Mouse (Mus musculus) intestine, embryonic 16.5 days (tissue): ENCODE measurements at regions not wholly inside any gene's neighbourhood (a gene's known extent, or its start where the extent isn't known, plus 50 kb on each side); places are given as distances from the start of the nearest gene placed in this dataset.

Experiments
- ATAC-seq: fragments of 200-750 bp; cut with Nextera tagmentation; 2 replicates; pipeline ENCODE4 v1.8.0; 2017; ENCODE audit warnings: moderate TSS enrichment, moderate library complexity
- H3K27ac ChIP-seq: fragments of 300-500 bp; sonication (generic); 2 replicates; pipeline ENCODE4 v1.5.1; 2014; ENCODE audit warnings: mild to moderate bottlenecking, low read length
- H3K27me3 ChIP-seq: fragments of 300-500 bp; sonication (generic); replicated peaks from 2 replicates; pipeline ENCODE4 v1.6.1; 2014; ENCODE audit warnings: low read length, control low read depth, mixed read lengths; ENCODE audit not compliant: control insufficient read depth, insufficient read depth
- H3K36me3 ChIP-seq: fragments of 300-500 bp; sonication (generic); 2 replicates; pipeline ENCODE4 v1.6.1; 2014; ENCODE audit warnings: low read length, control low read depth; ENCODE audit not compliant: control insufficient read depth, insufficient read depth
- H3K4me1 ChIP-seq: fragments of 300-500 bp; sonication (generic); 2 replicates; pipeline ENCODE4 v1.6.1; 2014; ENCODE audit warnings: low read length, control low read depth, mixed read lengths; ENCODE audit not compliant: control insufficient read depth, insufficient read depth
- H3K4me2 ChIP-seq: fragments of 300-500 bp; sonication (generic); 2 replicates; pipeline ENCODE4 v1.6.1; 2014; ENCODE audit warnings: low read depth, low read length, control low read depth
- H3K4me3 ChIP-seq: fragments of 300-500 bp; sonication (generic); 2 replicates; pipeline ENCODE4 v1.5.1; 2014; ENCODE audit warnings: mild to moderate bottlenecking, low read length
- H3K9ac ChIP-seq: fragments of 300-500 bp; sonication (generic); 2 replicates; pipeline ENCODE4 v1.6.1; 2014; ENCODE audit warnings: low read depth, low read length
- H3K9me3 ChIP-seq: fragments of 300-500 bp; sonication (generic); 2 replicates; pipeline ENCODE4 v1.6.1; 2016; ENCODE audit warnings: low read length, control low read depth; ENCODE audit not compliant: control insufficient read depth
- WGBS: fragments of 180-500 bp; shearing (Covaris S2); extraction: QIAGEN DNeasy Blood & Tissue Kit; methylation state at CpG from one replicate; pipeline ENCODE4 v1.1.7; 2014; 5-methylcytosine and 5-hydroxymethylcytosine counted together

DNA sequence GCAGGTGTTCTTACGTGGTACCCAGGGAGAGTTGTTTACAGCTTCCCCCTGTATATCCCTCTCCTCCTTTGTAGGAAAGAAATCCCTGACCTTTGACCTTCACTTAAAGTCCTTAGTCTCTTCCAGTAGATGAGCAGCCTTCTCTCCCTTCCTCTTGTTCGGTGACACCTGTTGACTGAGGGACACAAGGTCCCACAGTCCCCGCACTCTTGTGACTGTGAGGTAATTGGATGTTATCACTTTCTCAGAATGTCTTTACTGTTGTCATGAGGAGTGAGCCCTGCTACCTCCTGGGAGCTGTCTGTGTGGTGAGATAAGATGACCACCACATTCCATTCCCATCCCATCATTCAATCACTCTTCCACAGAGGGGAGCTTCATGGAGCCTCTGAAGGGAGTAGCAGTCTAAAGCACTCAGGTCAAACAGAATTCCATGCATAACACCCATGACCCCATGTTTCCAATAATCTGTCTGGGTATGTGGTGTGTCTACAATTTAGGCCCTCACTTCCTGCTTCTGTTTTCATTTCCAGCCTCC, 218.8 kb upstream of the Serp2 start:
- H3K4me2 ChIP-seq = no peak overlapping the region
- WGBS = 61% methylated on average over 3 of the region's 3 CpGs
- no peak overlapping the region for H3K27ac ChIP-seq
- H3K4me1 ChIP-seq = peaks cover 5% of the 10 kb centered on the region
- H3K27me3 ChIP-seq = no peaks in the 10 kb centered on the region
- no peaks in the 10 kb centered on the region for H3K36me3 ChIP-seq
- no peak overlapping the region for H3K4me3 ChIP-seq
- ATAC-seq = no peak
- H3K9ac ChIP-seq = no peak overlapping the region
- no peaks in the 10 kb centered on the region for H3K9me3 ChIP-seq

DNA sequence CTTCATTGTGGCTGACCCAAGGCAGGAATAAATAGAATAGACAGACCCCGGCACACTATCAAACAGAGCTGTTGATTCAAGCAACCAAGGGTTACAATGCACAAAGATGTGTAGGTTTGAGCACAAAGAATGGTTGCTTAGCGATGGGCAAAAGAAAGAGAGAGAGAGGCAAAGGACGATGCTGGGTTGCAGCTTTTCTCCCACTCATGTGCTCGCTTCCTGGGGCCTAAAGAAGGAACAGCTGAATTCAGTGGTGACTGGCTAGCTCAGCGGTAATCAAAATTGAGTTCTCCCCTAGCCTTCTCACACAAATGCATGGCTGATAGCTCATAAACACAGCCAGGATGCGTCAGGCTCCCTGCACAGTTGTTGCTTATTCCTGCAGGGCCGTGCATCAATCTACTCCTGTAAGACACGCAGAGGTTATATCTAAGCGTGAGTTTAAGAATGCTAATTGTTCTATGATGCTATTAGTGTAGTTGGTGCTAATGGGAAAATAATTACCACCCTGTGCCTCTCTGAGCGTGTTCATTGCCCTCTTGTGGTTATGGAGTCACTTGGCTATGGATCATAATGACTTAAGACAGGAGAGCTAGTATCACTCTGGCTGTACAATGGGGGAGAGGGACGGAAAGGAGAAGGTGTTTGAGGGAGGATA, 216.2 kb upstream of the Serp2 start:
- H3K4me1 ChIP-seq = no peaks in the 10 kb centered on the region

DNA sequence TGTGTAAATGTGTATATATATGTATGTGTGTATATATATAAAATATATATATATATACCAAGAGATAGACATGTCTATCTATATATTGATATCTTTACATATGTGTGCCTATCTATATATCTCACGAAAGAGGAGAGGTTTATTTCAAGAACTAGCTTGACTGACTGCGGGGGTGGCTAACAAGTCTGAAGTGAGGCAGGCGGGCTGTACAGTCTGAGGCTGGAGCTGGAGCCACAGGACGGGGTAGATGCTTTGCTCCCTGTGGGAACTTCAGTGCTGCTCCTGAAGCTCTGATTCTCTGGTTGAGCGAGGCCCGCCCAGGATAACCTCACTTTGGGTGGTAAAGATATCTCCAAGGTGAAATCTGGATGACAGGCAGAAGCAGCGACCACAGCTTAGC, 213.4 kb upstream of the Serp2 start:
- H3K4me2 ChIP-seq = no peak overlapping the region

More for the DNA sequence above, 216.2 kb upstream of the Serp2 start:
- no peaks in the 10 kb centered on the region for H3K9me3 ChIP-seq
- no peaks in the 10 kb centered on the region for H3K27me3 ChIP-seq
- no peak overlapping the region for H3K9ac ChIP-seq
- no peak for ATAC-seq
- H3K36me3 ChIP-seq = no peaks in the 10 kb centered on the region
- H3K4me3 ChIP-seq = no peak overlapping the region
- no peak overlapping the region for H3K4me2 ChIP-seq
- WGBS = 69% methylated on average over 11 of the region's 11 CpGs
- H3K27ac ChIP-seq = no peak overlapping the region

DNA sequence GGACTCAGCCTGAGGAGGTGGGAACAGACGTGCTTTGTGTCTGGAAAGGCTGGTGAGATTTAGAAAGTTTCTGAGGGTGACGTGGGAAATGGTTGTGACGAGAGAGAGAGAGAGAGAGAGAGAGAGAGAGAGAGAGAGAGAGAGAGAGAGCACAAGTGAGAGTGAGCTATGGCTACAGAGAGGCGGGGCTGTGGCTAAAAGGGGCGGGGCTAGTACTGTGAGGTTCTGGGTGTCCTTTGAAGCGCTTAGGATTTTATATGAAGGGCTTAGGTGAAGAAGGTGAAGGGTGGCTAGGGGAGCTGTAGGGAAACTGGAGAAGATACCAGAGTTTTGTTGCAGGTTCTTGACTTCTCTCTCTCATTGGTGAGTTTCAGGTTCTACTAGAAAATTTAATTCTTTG, 210.6 kb upstream of the Serp2 start:
- Histone ChIP-seq H3K9ac (no peak overlapping the region), H3K4me2 (no peak overlapping the region), H3K27ac (no peak overlapping the region), H3K36me3 (no peaks in the 10 kb centered on the region), H3K4me3 (no peak overlapping the region), H3K27me3 (no peaks in the 10 kb centered on the region), H3K4me1 (peaks cover 23% of the 10 kb centered on the region), H3K9me3 (no peaks in the 10 kb centered on the region)
- 57% methylated on average over 6 of the region's 6 CpGs for WGBS
- ATAC-seq = no peak

More for the DNA sequence above, 213.4 kb upstream of the Serp2 start:
- no peak for ATAC-seq
- Histone ChIP-seq H3K9ac (no peak overlapping the region), H3K27me3 (no peaks in the 10 kb centered on the region), H3K36me3 (no peaks in the 10 kb centered on the region), H3K27ac (no peak overlapping the region), H3K9me3 (no peaks in the 10 kb centered on the region), H3K4me1 (peaks cover 12% of the 10 kb centered on the region), H3K4me3 (no peak overlapping the region)
- 87% methylated on average over 7 of the region's 7 CpGs for WGBS

DNA sequence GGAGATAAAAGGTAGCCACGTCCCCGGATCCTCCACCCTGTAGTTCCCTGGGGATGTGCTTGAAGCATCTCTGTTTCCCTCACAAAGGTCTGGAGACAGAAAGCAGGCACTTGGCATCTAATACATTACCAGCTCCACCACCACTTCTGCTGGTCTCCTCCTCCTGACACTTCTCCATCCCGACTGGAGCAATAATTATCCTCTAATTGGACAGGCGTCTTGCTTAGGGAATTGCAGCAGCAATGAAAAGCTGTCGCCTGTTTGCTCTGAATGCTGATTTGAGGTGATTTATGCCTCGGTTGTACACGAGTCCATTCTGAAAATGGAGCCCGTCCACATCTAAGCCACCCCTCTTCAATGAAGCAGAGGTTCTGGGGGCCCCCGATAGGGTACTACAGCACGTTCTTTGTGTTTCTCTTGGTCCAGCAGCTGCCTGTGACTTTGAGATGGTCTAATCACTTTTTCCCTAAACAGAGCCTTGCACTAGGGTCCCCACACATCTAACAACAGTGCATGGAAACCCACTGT, 209.6 kb upstream of the Serp2 start:
- no peaks in the 10 kb centered on the region for H3K36me3 ChIP-seq
- H3K4me2 ChIP-seq = no peak overlapping the region
- H3K4me3 ChIP-seq = no peak overlapping the region
- H3K4me1 ChIP-seq = peaks cover 23% of the 10 kb centered on the region
- H3K27me3 ChIP-seq = no peaks in the 10 kb centered on the region
- no peaks in the 10 kb centered on the region for H3K9me3 ChIP-seq
- H3K9ac ChIP-seq = no peak overlapping the region
- 55% methylated on average over 10 of the region's 10 CpGs for WGBS
- H3K27ac ChIP-seq = no peak overlapping the region
- ATAC-seq = no peak

DNA sequence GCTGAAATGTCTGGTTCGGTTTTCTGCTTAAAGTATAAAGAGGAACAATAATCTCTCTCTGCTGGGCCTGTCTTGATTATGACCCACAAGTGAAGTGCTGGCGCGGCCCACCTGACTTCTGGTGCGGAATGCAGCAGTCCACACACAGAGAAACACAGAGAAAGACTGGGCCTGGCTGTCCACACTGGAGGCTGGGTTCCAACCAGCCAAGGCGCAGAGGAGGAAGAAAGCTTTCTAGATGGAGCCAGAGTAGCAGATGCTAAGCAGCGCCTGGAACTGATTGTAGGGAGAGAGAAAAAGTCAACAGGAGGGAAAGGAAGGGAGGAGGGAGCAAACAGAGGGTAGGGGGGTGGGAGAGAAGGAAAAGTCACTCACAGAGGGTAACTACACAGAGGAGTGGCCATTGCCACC, 208.4 kb upstream of the Serp2 start:
- Histone ChIP-seq H3K4me3 (no peak overlapping the region), H3K27ac (peak overlapping the region; percentile 60), H3K9ac (no peak overlapping the region), H3K9me3 (no peaks in the 10 kb centered on the region), H3K36me3 (no peaks in the 10 kb centered on the region), H3K4me2 (no peak overlapping the region), H3K4me1 (peaks cover 23% of the 10 kb centered on the region), H3K27me3 (no peaks in the 10 kb centered on the region)
- WGBS = 52% methylated on average over 6 of the region's 6 CpGs
- peak; percentile 22; the same call in 1 of the 2 replicates for ATAC-seq

DNA sequence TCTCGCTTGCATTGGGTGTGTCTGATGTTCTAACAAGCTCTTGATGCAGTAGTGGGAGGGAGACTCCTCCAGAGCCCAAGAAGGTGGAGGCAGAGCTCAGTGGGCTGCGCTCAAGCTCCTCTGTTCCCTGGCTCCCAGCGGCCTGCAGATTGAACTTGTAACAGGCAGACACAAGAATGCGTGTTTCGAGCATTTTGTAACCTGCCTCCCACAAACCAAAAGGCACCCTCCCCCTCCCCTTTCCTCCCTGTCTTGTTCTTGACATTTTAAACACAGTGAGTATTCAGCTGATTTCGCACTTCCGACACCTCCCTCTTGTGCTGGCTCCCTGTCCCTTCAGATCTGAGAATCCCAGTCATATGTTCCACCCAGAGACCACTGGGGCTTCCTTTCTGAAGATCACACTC, 207.7 kb upstream of the Serp2 start:
- ATAC-seq = peak; percentile 43
- Histone ChIP-seq H3K4me1 (peaks cover 23% of the 10 kb centered on the region), H3K9me3 (no peaks in the 10 kb centered on the region), H3K36me3 (no peaks in the 10 kb centered on the region), H3K27ac (peak overlapping the region; percentile 60; the same call in 1 of the 2 replicates), H3K4me2 (no peak overlapping the region), H3K4me3 (no peak overlapping the region), H3K27me3 (no peaks in the 10 kb centered on the region), H3K9ac (no peak overlapping the region)
- WGBS = 41% methylated on average over 7 of the region's 7 CpGs

DNA sequence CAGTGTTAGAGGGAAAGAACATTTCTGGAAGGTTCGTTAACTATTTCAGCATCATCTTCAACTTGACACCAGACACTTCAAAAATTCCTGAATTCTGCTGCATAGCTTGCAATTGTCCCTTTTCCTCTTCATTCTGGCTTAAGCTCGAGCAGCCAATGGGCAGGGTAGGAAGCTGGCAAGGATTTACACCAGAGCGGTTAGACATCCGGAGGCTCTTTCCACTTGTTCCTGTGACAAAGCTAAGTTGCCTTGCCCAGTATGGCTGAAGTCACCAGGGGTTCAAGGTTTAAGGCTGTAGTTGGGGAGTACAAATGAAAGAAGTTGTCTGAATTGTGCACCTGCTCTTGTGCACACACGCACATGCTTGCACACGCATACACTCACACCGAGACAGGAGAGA, 206.8 kb upstream of the Serp2 start:
- Histone ChIP-seq H3K4me1 (peaks cover 25% of the 10 kb centered on the region), H3K9me3 (no peaks in the 10 kb centered on the region), H3K4me2 (no peak overlapping the region), H3K9ac (no peak overlapping the region), H3K27ac (no peak overlapping the region), H3K36me3 (no peaks in the 10 kb centered on the region), H3K27me3 (no peaks in the 10 kb centered on the region), H3K4me3 (no peak overlapping the region)
- 88% methylated on average over 7 of the region's 7 CpGs for WGBS
- ATAC-seq = no peak

DNA sequence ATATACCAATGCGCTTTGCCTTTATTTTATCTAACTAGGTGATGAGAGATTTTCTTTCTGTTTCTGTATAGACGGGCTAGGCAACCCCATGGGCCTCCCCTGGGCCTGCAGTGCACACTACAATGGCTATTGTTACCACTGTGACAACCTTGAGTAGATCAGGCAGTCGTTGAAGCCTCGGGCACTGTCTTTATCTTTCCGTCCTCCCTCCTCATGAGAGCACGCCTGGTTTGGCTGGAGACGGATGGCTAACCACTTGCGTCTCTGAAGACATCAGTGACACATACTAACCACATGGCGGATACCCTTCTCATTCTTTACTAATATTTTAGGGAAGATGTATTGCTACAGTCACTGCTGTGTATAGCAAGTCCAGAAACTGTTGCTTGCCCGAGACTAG, 206.1 kb upstream of the Serp2 start:
- Histone ChIP-seq H3K27ac (no peak overlapping the region), H3K27me3 (no peaks in the 10 kb centered on the region), H3K9me3 (no peaks in the 10 kb centered on the region), H3K4me1 (peaks cover 27% of the 10 kb centered on the region), H3K36me3 (no peaks in the 10 kb centered on the region), H3K4me3 (no peak overlapping the region), H3K9ac (no peak overlapping the region), H3K4me2 (no peak overlapping the region)
- 63% methylated on average over 10 of the region's 10 CpGs for WGBS
- ATAC-seq = no peak
